Mouse (Mus musculus) stomach, embryonic 14.5 days (tissue): ENCODE data around the gene Rasgef1c. TPM values are rescaled to one million over a fixed set of nuclear protein-coding genes. Genes with fewer than 3 reads are reported as not detected.
A peak's percentile ranks its signal among the peaks of the same experiment; 100 is the strongest.

Experiments
- ATAC-seq: fragments of 200-750 bp; cut with Nextera tagmentation; 2 replicates; pipeline ENCODE4 v1.8.0; 2017; ENCODE audit warnings: low read depth, moderate TSS enrichment; ENCODE audit not compliant: insufficient number of reproducible peaks, insufficient read depth, low FRiP score
- H3K27ac ChIP-seq: fragments of 300-500 bp; sonication (generic); 2 replicates; pipeline ENCODE4 v1.5.1; 2014; ENCODE audit warnings: mild to moderate bottlenecking, low read length, moderate library complexity, mixed read lengths
- H3K27me3 ChIP-seq: fragments of 300-500 bp; sonication (generic); 2 replicates; pipeline ENCODE4 v1.6.1; 2014; ENCODE audit warnings: low read length, control low read depth, mixed read lengths; ENCODE audit not compliant: control insufficient read depth, insufficient read depth
- H3K36me3 ChIP-seq: fragments of 300-500 bp; sonication (generic); 2 replicates; pipeline ENCODE4 v1.6.1; 2014; ENCODE audit warnings: mild to moderate bottlenecking, control low read depth, low read length, moderate library complexity, mixed read lengths; ENCODE audit not compliant: control insufficient read depth, insufficient read depth
- H3K4me1 ChIP-seq: fragments of 300-500 bp; sonication (generic); 2 replicates; pipeline ENCODE4 v1.6.1; 2014; ENCODE audit warnings: low read length, control low read depth, mixed read lengths; ENCODE audit not compliant: control insufficient read depth, insufficient read depth
- H3K4me2 ChIP-seq: fragments of 300-500 bp; sonication (generic); replicated peaks from 2 replicates; pipeline ENCODE4 v1.6.1; 2014; ENCODE audit warnings: low read depth, low read length, control low read depth
- H3K4me3 ChIP-seq: fragments of 300-500 bp; sonication (generic); 2 replicates; pipeline ENCODE4 v1.5.1; 2014; ENCODE audit warnings: low read depth, low read length, control low read depth
- H3K9ac ChIP-seq: fragments of 300-500 bp; sonication (generic); replicated peaks from 2 replicates; pipeline ENCODE4 v1.6.1; 2014; ENCODE audit warnings: low read depth, mild to moderate bottlenecking, control low read depth, low read length, moderate library complexity, mixed read lengths
- H3K9me3 ChIP-seq: fragments of 300-500 bp; sonication (generic); 2 replicates; pipeline ENCODE4 v1.6.1; 2016; ENCODE audit warnings: low read depth, low read length, control low read depth; ENCODE audit not compliant: control insufficient read depth
- WGBS: fragments of 180-500 bp; shearing (Covaris S2); extraction: QIAGEN DNeasy Blood & Tissue Kit; methylation state at CpG from one replicate; pipeline ENCODE4 v1.1.7; 2014; 5-methylcytosine and 5-hydroxymethylcytosine counted together
- polyA plus RNA-seq: library from polyadenylated mRNA; unstranded; fragments of >200 nt; fragmentation: Nextera tagmentation; extraction: Ambion mirVana; gene quantifications from 2 replicates; pipeline ENCODE4 v1.2.1, GENCODE M21; 2014

Gene Rasgef1c
- polyA plus RNA-seq, 1 experiment from 2014 or later: 0.54 TPM

GRCm38 (mm10) chr11:49900962-49901658 lies 525 bp upstream of the Rasgef1c start:
- no peaks in the 10 kb centered on the region for H3K36me3 ChIP-seq
- no peak overlapping the region for H3K9ac ChIP-seq
- WGBS: 14% methylated on average over 15 of the region's 15 CpGs
- H3K4me1 ChIP-seq: 0 out of 2 replicates have a peak, but pooled peaks cover 2% of the 10 kb centered on the region
- H3K9me3 ChIP-seq: peaks cover 4% of the 10 kb centered on the region; the same call in 1 of the 2 replicates
- no peak overlapping the region for H3K27ac ChIP-seq
- H3K4me3 ChIP-seq: peak overlapping the region; percentile 38
- H3K4me2 ChIP-seq: peak overlapping the region; percentile 100
- no peak for ATAC-seq
- peaks cover 19% of the 10 kb centered on the region for H3K27me3 ChIP-seq

- no peak overlapping the region for H3K4me2 ChIP-seq
- H3K9ac ChIP-seq: no peak overlapping the region
- H3K9me3 ChIP-seq: no peaks in the 10 kb centered on the region
- H3K36me3 ChIP-seq: no peaks in the 10 kb centered on the region
- 0 out of 2 replicates have a peak, but pooled peaks cover 2% of the 10 kb centered on the region for H3K4me1 ChIP-seq
- H3K27ac ChIP-seq: no peak overlapping the region
- H3K27me3 ChIP-seq: peaks cover 19% of the 10 kb centered on the region
- 12% methylated on average over 7 of the region's 7 CpGs for WGBS
- no peak for ATAC-seq
- no peak overlapping the region for H3K4me3 ChIP-seq
These were observed 1.7 kb downstream of the Rasgef1c start for GRCm38 (mm10) chr11:49903333-49903732.

- Histone ChIP-seq H3K4me2 (no peak overlapping the region), H3K27me3 (no peaks in the 10 kb centered on the region), H3K9me3 (no peaks in the 10 kb centered on the region), H3K4me3 (no peak overlapping the region), H3K36me3 (no peaks in the 10 kb centered on the region), H3K4me1 (no peaks in the 10 kb centered on the region), H3K27ac (no peak overlapping the region), H3K9ac (no peak overlapping the region)
- WGBS: 50% methylated on average over 15 of the region's 15 CpGs
- ATAC-seq: no peak
These were observed 17.0 kb downstream of the Rasgef1c start for GRCm38 (mm10) chr11:49918521-49919180.

GRCm38 (mm10) chr11:49919304-49919703 lies 17.7 kb downstream of the Rasgef1c start:
- Histone ChIP-seq H3K4me2 (no peak overlapping the region), H3K9me3 (no peaks in the 10 kb centered on the region), H3K9ac (no peak overlapping the region), H3K27ac (no peak overlapping the region), H3K36me3 (no peaks in the 10 kb centered on the region), H3K4me1 (no peaks in the 10 kb centered on the region), H3K27me3 (no peaks in the 10 kb centered on the region), H3K4me3 (no peak overlapping the region)
- no peak for ATAC-seq
- 92% methylated on average over 6 of the region's 6 CpGs for WGBS

- Histone ChIP-seq H3K27me3 (no peaks in the 10 kb centered on the region), H3K9ac (no peak overlapping the region), H3K9me3 (no peaks in the 10 kb centered on the region), H3K4me1 (peaks cover 17% of the 10 kb centered on the region; the same call in 1 of the 2 replicates), H3K4me3 (no peak overlapping the region), H3K27ac (no peak overlapping the region), H3K36me3 (no peaks in the 10 kb centered on the region), H3K4me2 (no peak overlapping the region)
- ATAC-seq: no peak
- WGBS: 83% methylated on average over 9 of the region's 9 CpGs
These were observed 21.9 kb downstream of the Rasgef1c start for GRCm38 (mm10) chr11:49923539-49923938.

GRCm38 (mm10) chr11:49926183-49926582 lies 24.5 kb downstream of the Rasgef1c start:
- Histone ChIP-seq H3K9me3 (no peaks in the 10 kb centered on the region), H3K27ac (no peak overlapping the region)
- whole genome bisulfite sequencing: 65% methylated on average over 7 of the region's 7 CpGs

GRCm38 (mm10) chr11:49927169-49927568 lies 25.5 kb downstream of the Rasgef1c start:
- no peak overlapping the region for H3K9ac ChIP-seq
- H3K36me3 ChIP-seq: no peaks in the 10 kb centered on the region
- H3K27ac ChIP-seq: no peak overlapping the region
- no peaks in the 10 kb centered on the region for H3K27me3 ChIP-seq
- H3K4me1 ChIP-seq: peaks cover 21% of the 10 kb centered on the region; the same call in 1 of the 2 replicates
- no peak overlapping the region for H3K4me3 ChIP-seq
- no peak overlapping the region for H3K4me2 ChIP-seq
- 0 out of 2 replicates have a peak, but pooled peaks have one; percentile 43 for ATAC-seq
- no peaks in the 10 kb centered on the region for H3K9me3 ChIP-seq
- 15% methylated on average over 4 of the region's 4 CpGs for WGBS

More at GRCm38 (mm10) chr11:49926183-49926582, 24.5 kb downstream of the Rasgef1c start:
- H3K9ac ChIP-seq: no peak overlapping the region
- peaks cover 17% of the 10 kb centered on the region; the same call in 1 of the 2 replicates for H3K4me1 ChIP-seq
- H3K4me2 ChIP-seq: no peak overlapping the region
- H3K27me3 ChIP-seq: no peaks in the 10 kb centered on the region
- H3K36me3 ChIP-seq: no peaks in the 10 kb centered on the region
- no peak for ATAC-seq
- no peak overlapping the region for H3K4me3 ChIP-seq

- Histone ChIP-seq H3K4me1 (peaks cover 21% of the 10 kb centered on the region; the same call in 1 of the 2 replicates), H3K27ac (no peak overlapping the region), H3K36me3 (no peaks in the 10 kb centered on the region), H3K4me3 (no peak overlapping the region), H3K9me3 (no peaks in the 10 kb centered on the region), H3K27me3 (no peaks in the 10 kb centered on the region), H3K4me2 (no peak overlapping the region), H3K9ac (no peak overlapping the region)
- no peak for ATAC-seq
- 49% methylated on average over 6 of the region's 6 CpGs for WGBS
These were observed 26.0 kb downstream of the Rasgef1c start for GRCm38 (mm10) chr11:49927670-49928069.
